Mouse (Mus musculus): Measurements from ENCODE around the gene Prps1l1. TPM values are rescaled to one million over a fixed set of nuclear protein-coding genes. Genes with fewer than 3 reads are reported as not detected.

Prps1l1 gene
- total RNA-seq, 2 experiments from 2014 or later, result not detected

DNA sequence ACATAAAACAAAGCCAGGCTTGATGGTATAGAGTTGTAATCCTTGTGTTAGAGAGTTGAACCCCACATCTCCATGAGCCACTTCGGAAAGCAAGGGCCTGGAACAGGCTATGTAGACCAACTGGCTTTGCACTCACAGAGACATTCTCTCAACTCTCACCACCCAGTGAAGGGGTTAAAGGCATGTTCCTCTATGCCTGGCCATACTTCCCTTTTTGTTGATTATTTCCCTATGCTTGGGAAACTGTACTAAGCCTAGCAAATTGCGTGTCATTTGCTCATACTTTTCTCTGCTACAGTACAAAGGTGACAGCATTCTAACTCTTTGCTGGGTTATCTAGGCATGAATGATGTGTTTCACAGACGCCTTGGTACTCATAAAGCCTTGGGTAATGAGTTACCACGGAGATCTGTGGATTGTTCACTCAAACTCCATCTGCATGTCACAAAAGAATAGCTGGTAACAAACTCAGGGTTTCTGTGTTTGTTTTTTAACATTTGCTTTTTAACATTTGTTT, 41.4 kb downstream of the Prps1l1 start:
- DNase-seq, result no peak

DNA sequence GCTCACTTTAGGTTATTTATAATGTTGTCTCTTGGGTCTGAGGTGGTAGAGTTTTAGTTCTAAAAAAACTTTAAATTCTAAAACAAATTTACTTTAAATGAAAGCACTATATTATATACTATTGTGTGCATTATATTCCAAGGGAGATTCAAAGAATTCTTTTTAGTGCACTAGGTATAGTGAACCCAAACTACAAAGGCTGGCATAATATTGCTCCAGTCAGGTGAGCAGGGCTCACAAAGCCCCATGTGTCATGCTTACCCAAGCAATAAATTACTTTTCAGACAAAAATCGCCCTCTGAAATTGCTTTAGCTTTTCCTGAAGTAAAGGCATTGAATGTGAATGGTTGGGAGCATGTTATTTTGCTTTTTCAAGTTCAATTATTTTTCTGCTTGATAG, 43.0 kb downstream of the Prps1l1 start:
- DNase-seq, result no peak

Other genes starting within 250 kb of the Prps1l1 start
- 10 to 100 TPM; 36.9 to 38.9 TPM for gene Hdac9, start 67.7 kb upstream of the Prps1l1 start, total RNA-seq (2021)
- 10 to 100 TPM; 65.6 to 65.9 TPM for gene Snx13, start 62.4 kb downstream of the Prps1l1 start, total RNA-seq (2021)